Mouse (Mus musculus) heart, postnatal 0 days (tissue): ENCODE measurements around the gene Incenp.

Experiments used
- CTCF ChIP-seq: IDR thresholded peaks from 2 replicates; pipeline ENCODE4 v1.5.1; 2016; ENCODE audit warnings: antibody characterized with exemption, control low read depth, low read depth
- EP300 ChIP-seq: IDR thresholded peaks from 2 replicates; pipeline ENCODE4 v1.6.1; 2016; ENCODE audit warnings: antibody characterized with exemption, low read depth

- TF ChIP-seq CTCF, result no peak
- no peak for TF ChIP-seq EP300
Measured at GRCm38 (mm10) chr19:9939841-9940240, 40.5 kb upstream of the Incenp start.
